Mouse (Mus musculus) hindbrain, embryonic 12.5 days (tissue): ENCODE data around the gene Neurog3. TPM values are rescaled to one million over a fixed set of nuclear protein-coding genes. Genes with fewer than 3 reads are reported as not detected.

Experiments
- ATAC-seq: fragments of 200-750 bp; cut with Nextera tagmentation; 2 replicates; pipeline ENCODE4 v1.8.0; 2017; ENCODE audit warnings: moderate TSS enrichment; ENCODE audit not compliant: low FRiP score
- H3K27ac ChIP-seq: fragments of 300-500 bp; sonication (generic); 2 replicates; pipeline ENCODE4 v1.5.1; 2016; ENCODE audit warnings: mild to moderate bottlenecking
- H3K27me3 ChIP-seq: fragments of 300-500 bp; sonication (generic); 2 replicates; pipeline ENCODE4 v1.6.1; 2016; ENCODE audit warnings: mild to moderate bottlenecking
- H3K36me3 ChIP-seq: fragments of 300-500 bp; sonication (generic); 2 replicates; pipeline ENCODE4 v1.6.1; 2016; ENCODE audit warnings: mild to moderate bottlenecking
- H3K4me1 ChIP-seq: fragments of 300-500 bp; sonication (generic); 2 replicates; pipeline ENCODE4 v1.6.1; 2016
- H3K4me2 ChIP-seq: fragments of 300-500 bp; sonication (generic); replicated peaks from 2 replicates; pipeline ENCODE4 v1.6.1; 2016; ENCODE audit warnings: mild to moderate bottlenecking
- H3K4me3 ChIP-seq: fragments of 300-500 bp; sonication (generic); 2 replicates; pipeline ENCODE4 v1.5.1; 2016; ENCODE audit warnings: mild to moderate bottlenecking
- H3K9ac ChIP-seq: fragments of 300-500 bp; sonication (generic); 2 replicates; pipeline ENCODE4 v1.6.1; 2016; ENCODE audit warnings: mild to moderate bottlenecking, moderate library complexity
- H3K9me3 ChIP-seq: fragments of 300-500 bp; sonication (generic); replicated peaks from 2 replicates; pipeline ENCODE4 v1.6.1; 2016; ENCODE audit warnings: mild to moderate bottlenecking
- WGBS: fragments of 180-500 bp; shearing (Covaris S2); methylation state at CpG from one replicate; pipeline ENCODE4 v1.1.7; 2016; 5-methylcytosine and 5-hydroxymethylcytosine counted together
- polyA plus RNA-seq: library from polyadenylated mRNA; unstranded; fragments of >200 nt; fragmentation: Nextera tagmentation; extraction: Ambion mirVana; gene quantifications from 2 replicates; pipeline ENCODE4 v1.2.1, GENCODE M21; 2016

Neurog3 gene
- polyA plus RNA-seq, 1 experiment from 2014 or later, result 0.83 TPM

DNA sequence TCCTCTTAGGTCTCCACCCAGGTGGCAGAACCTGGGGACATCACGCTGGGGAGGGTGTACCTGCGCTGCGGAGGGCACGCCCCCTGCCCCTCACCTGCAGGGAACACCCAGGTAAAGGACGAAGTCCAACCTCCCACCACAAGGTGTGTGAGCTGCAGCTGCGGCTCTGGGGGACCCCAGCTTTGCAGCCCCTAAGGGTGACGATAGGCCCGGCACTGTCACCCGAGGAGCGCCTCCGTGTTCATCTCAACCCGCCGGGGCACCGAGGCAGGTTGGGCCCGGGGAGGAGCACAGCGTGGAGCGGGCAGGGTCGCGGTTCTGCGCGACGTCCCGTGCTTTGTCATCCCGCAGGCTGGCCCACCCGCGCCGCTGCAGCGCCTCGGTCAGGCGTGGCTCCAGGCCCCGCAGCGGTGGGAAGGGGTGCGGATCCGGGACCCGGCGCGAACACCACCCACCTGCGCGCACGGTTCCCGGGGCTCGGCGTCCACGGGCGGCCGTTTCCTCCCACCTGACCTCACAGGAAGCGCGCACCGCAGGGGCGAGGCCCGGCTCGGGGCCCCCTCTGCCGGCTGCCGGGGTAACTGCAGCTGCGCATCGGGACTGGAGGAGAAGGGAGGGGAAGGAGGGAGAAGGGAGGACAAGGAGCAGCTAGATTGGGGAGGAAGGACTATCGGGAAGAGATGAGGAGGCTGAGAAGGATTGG lies 22.2 kb upstream of the Neurog3 start:
- no peaks in the 10 kb centered on the region for H3K9me3 ChIP-seq
- no peak overlapping the region for H3K27ac ChIP-seq
- peaks cover 56% of the 10 kb centered on the region for H3K27me3 ChIP-seq
- WGBS, result under 1% methylated on average over 57 of the region's 57 CpGs
- H3K4me2 ChIP-seq, result peak overlapping the region; percentile 71
- H3K4me1 ChIP-seq, result peaks cover 17% of the 10 kb centered on the region
- H3K36me3 ChIP-seq, result no peaks in the 10 kb centered on the region
- peak overlapping the region; percentile 81 for H3K9ac ChIP-seq
- peak; percentile 71 for ATAC-seq
- H3K4me3 ChIP-seq, result peak overlapping the region; percentile 64

DNA sequence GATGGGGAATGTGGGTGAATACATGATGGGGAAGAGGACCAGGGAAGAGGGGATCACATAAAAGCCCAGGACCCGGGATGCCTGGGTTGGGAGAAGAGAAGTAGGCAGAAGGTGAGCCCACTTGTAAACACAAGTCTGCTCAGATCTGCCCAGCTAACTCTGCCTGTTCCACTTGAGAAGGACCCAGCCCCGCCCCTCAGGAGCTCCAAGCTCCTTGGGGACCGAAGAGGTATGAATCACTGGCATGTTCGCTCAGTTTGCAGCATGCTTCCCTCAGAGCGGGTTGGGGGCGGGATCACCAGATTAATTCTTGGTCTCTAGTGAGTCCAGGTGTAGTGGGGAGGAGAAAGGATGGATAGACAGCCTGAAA lies 21.7 kb upstream of the Neurog3 start:
- 42% methylated on average over 6 of the region's 6 CpGs for WGBS
- peak; percentile 26; the same call in 1 of the 2 replicates for ATAC-seq
- no peak overlapping the region for H3K27ac ChIP-seq
- H3K4me3 ChIP-seq, result peak overlapping the region; percentile 64
- no peaks in the 10 kb centered on the region for H3K36me3 ChIP-seq
- H3K4me1 ChIP-seq, result peaks cover 17% of the 10 kb centered on the region
- H3K9me3 ChIP-seq, result no peaks in the 10 kb centered on the region
- peaks cover 61% of the 10 kb centered on the region for H3K27me3 ChIP-seq
- peak overlapping the region; percentile 81 for H3K9ac ChIP-seq
- peak overlapping the region; percentile 71 for H3K4me2 ChIP-seq

DNA sequence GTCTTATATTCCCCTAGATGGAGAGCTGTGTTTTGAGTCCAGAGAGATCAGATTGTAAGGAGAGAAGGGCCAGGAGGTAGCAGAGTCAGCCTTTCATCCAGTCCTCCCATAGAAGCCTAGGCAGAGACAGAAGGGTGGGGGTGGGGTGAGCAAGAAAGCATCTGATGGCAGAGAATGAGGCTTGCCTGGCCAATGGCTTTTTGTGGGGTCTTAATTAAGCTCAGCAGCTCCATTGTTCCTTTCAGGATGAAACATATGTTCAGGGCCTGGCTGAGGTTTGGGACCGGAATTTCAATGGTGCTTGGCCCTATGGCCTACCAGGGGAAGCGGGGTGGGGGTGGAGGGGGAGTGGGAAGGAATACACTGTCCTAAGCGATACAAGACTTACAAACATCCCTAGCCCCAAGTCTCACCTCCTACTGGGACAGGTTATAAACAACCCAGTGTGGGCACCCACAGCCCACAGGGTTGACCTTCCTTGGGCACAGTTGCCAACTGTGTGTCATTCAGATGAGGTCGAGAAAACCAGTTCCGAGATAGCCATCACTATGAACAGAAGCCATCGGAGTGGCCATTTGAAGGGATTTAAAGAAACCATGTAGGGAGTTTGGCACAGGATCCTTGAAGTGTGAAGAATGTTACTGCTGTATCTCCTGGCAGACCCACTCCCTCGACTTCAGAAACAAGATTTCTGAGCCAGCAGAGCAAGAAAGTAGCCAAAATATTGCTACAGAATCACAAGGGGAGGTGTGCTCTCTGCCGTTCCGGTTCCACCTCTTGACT lies 18.8 kb upstream of the Neurog3 start:
- ATAC-seq, result peak; percentile 47; the same call in 1 of the 2 replicates
- H3K4me1 ChIP-seq, result peaks cover 17% of the 10 kb centered on the region
- no peaks in the 10 kb centered on the region for H3K36me3 ChIP-seq
- H3K27ac ChIP-seq, result peak overlapping the region; percentile 24; the same call in 1 of the 2 replicates
- no peaks in the 10 kb centered on the region for H3K9me3 ChIP-seq
- H3K4me2 ChIP-seq, result no peak overlapping the region
- no peak overlapping the region for H3K4me3 ChIP-seq
- no peak overlapping the region for H3K9ac ChIP-seq
- H3K27me3 ChIP-seq, result peaks cover 40% of the 10 kb centered on the region
- 64% methylated on average over 9 of the region's 9 CpGs for WGBS

DNA sequence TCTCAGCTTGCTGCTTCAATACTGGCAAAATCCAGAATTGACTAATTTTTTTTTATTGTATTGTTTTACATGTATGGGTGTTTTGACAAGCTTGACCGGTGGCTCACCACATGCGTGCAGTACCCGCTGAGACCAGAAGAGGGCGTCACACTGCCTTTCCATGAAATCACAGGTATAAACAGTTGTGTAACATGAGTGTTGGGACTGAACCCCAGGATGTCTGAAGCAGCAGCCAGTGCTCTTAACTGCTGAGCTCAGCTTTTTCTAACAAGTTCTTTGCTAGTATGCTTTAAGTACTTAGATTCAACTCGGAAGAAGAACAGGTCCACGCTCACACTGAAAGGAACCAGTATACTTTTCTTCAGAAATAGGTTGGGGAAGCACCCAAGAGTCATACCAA lies 5.8 kb upstream of the Neurog3 start:
- H3K4me3 ChIP-seq, result no peak overlapping the region
- no peaks in the 10 kb centered on the region for H3K36me3 ChIP-seq
- ATAC-seq, result no peak
- WGBS, result 40% methylated on average over 6 of the region's 6 CpGs
- no peak overlapping the region for H3K4me2 ChIP-seq
- H3K27me3 ChIP-seq, result peaks cover 71% of the 10 kb centered on the region
- no peak overlapping the region for H3K9ac ChIP-seq
- H3K4me1 ChIP-seq, result peaks cover 9% of the 10 kb centered on the region; the same call in 1 of the 2 replicates
- no peak overlapping the region for H3K27ac ChIP-seq
- no peaks in the 10 kb centered on the region for H3K9me3 ChIP-seq

DNA sequence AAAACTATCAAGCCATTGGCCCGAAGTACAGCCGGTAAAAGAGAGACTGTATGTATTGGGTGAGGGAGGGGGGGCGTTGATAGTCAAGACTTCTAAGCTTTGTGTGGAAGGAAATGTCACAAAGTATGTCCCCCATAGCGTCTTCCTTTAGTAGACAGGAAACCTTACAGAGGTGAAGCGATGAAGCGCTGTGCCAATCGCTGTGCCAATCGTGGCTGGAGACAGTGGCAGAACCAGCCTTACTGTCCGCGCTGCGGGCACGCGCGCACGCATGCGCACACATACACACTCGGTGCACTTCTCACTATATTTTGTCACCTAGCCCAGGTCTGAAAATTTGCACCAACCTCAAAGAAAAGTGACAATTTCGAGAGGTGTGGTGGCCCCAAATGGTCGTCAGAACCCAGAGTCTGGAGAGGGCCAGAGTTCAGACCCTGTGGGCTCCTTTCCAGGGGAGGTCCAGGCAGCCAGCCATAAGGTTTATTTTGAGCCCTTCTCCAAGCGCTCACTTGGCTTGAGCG lies 5.1 kb upstream of the Neurog3 start:
- peaks cover 77% of the 10 kb centered on the region for H3K27me3 ChIP-seq
- no peaks in the 10 kb centered on the region for H3K9me3 ChIP-seq
- H3K27ac ChIP-seq, result no peak overlapping the region
- peaks cover 11% of the 10 kb centered on the region for H3K4me1 ChIP-seq
- 35% methylated on average over 21 of the region's 21 CpGs for WGBS
- no peak overlapping the region for H3K9ac ChIP-seq
- no peak overlapping the region for H3K4me2 ChIP-seq
- no peaks in the 10 kb centered on the region for H3K36me3 ChIP-seq
- no peak overlapping the region for H3K4me3 ChIP-seq
- ATAC-seq, result no peak

DNA sequence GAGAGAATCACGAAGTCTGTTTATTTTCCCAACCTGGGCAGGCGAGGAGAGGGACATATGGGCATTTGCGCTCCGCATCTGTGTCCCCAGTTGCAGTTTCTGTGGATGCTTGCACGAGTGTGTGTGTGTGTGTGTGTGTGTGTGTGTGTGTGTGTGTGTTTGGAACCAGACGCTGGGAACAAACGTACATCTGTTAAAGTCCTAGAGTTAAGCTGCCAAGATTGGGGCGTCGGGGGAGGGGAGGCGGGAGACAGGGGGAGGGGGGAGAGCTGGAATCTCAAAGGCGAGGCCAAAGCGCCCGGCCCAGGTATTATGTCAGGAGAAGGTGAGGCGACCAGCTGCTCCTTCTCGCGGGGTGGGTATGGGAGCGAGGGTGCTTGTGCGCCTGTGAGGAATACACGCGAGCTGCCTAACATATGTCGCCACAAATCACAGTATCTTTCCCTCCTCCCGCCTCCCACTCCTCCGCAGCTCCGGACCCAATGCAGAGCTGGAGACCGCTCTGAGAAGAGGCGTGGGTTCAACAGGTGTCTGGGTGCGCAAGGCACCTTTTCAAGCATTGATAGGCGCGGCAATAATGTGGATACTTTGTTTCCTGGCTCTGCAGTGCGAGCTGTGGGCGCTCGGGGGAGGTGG lies 4.5 kb upstream of the Neurog3 start:
- H3K4me3 ChIP-seq, result no peak overlapping the region
- no peaks in the 10 kb centered on the region for H3K9me3 ChIP-seq
- H3K27me3 ChIP-seq, result peaks cover 84% of the 10 kb centered on the region
- H3K9ac ChIP-seq, result no peak overlapping the region
- H3K4me2 ChIP-seq, result no peak overlapping the region
- no peaks in the 10 kb centered on the region for H3K36me3 ChIP-seq
- H3K4me1 ChIP-seq, result peaks cover 17% of the 10 kb centered on the region
- WGBS, result 1% methylated on average over 29 of the region's 32 CpGs
- H3K27ac ChIP-seq, result no peak overlapping the region
- ATAC-seq, result no peak

DNA sequence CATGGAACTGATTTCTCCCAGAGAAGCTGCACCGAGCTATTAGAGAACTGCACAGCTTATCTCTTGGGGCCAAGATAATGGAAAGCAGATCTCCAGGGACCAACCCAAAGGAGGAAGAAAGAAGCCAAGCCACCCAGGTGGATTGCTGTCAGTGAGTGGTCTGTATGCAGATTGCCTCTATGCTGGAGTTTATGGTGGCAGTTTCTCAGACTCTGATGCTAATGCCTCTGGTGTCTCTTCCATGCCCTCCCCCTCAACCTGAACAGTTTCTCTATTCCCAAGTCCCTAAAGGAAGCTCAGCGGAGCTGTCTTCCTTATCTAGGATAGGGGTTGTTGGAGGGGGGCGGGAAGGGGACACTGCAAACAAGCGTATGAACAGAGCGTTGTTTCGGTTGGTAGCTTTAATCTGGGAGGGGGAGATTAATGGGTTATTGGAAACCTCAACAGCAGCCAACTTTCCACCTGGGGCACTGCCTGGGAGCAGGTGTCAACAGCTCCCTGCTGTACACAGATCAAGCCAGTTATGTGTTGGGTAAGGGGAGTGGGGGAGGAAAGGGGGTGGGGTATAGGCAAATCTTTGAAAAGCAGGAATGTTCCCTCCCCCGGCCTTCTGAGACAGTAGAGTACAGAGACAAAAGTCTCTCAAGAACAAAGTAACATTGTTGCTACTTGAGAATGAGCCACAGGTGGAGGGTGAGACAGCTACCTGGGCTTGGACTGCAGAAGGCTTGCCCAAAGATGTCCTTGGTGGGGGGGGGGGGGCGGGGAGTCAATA lies 3.0 kb downstream of the Neurog3 start:
- Histone ChIP-seq H3K4me3 (no peak overlapping the region), H3K27me3 (peaks cover 93% of the 10 kb centered on the region), H3K9me3 (no peaks in the 10 kb centered on the region), H3K4me1 (peaks cover 26% of the 10 kb centered on the region), H3K36me3 (no peaks in the 10 kb centered on the region), H3K9ac (no peak overlapping the region), H3K4me2 (no peak overlapping the region), H3K27ac (no peak overlapping the region)
- 8% methylated on average over 7 of the region's 8 CpGs for WGBS
- ATAC-seq, result no peak

DNA sequence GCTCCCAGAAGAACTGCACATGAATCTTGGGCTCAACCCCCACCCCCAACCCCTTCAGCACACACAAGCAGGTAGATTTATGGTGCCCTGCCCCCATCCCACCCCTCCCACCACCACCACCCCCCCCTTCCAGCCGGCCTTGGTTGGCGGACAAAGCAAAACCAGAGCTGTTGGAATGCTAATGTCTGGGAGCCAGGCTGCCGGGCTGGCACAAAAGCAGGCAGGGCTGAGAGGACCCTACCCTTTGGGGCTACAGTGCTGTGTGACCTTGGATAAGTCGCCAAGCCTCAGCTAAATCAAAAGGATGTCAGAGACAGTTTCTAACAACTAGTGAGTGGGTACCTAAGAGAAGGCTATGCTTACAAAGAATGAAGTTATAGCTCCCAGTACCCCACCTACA lies 4.3 kb downstream of the Neurog3 start:
- Histone ChIP-seq H3K36me3 (no peaks in the 10 kb centered on the region), H3K27ac (no peak overlapping the region), H3K4me2 (no peak overlapping the region), H3K9ac (no peak overlapping the region), H3K4me1 (peaks cover 26% of the 10 kb centered on the region), H3K4me3 (no peak overlapping the region), H3K27me3 (peaks cover 88% of the 10 kb centered on the region), H3K9me3 (no peaks in the 10 kb centered on the region)
- ATAC-seq, result no peak
- 12% methylated on average over 4 of the region's 4 CpGs for WGBS

DNA sequence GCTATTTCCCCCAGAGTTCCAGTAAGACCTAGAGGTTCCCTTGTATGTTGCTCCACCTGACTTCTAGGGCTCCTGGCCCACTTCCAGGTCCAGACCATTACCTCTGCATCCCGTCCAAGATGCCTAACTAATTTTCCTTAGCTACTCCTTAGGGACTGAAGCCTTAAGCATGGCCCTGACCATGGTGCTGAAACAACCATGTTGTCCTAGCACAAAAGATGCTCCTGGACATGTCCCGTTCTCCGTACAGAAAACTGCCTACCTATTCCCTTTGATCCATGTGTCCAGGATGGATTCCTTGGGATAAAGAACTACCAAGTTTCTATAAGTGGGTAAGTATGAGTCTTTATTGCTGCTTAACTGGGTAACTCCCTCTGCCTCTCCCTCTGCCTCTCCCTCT lies 5.2 kb downstream of the Neurog3 start:
- H3K27ac ChIP-seq, result no peak overlapping the region
- peaks cover 22% of the 10 kb centered on the region for H3K4me1 ChIP-seq
- no peak overlapping the region for H3K9ac ChIP-seq
- peaks cover 79% of the 10 kb centered on the region for H3K27me3 ChIP-seq
- no peak overlapping the region for H3K4me2 ChIP-seq
- WGBS, result 23% methylated on average over 3 of the region's 3 CpGs
- no peak for ATAC-seq
- H3K4me3 ChIP-seq, result no peak overlapping the region
- H3K36me3 ChIP-seq, result no peaks in the 10 kb centered on the region
- H3K9me3 ChIP-seq, result no peaks in the 10 kb centered on the region

DNA sequence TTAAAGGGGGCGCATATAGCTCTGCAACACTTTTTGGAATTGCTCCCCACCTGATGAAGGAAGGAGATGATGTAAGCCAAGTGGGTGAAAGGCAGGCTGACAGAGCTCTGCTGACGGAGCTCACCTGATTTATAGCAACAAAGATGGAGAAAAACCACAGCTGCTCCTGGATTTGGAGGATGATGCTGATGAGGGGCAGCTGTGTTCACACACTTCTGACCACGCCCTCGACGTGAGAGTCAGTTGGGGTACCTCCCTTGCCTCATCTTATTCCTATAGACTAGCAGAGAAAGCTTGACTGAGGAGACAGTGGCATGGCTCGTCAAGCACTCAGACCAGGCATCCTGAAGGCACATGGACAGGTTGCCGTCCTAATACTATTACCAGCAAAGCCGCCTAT lies 10.9 kb downstream of the Neurog3 start, which contains the start of gene Fam241b:
Gene Fam241b (minus strand): TSS at position 101 of the 400 bp plus-strand sequence.
- no peaks in the 10 kb centered on the region for H3K9me3 ChIP-seq
- no peak for ATAC-seq
- no peak within 1 kb of the TSS for H3K27ac ChIP-seq
- peaks cover 8% of the 10 kb centered on the region; the same call in 1 of the 2 replicates for H3K4me1 ChIP-seq
- H3K4me3 ChIP-seq, result no peak within 1 kb of the TSS
- no peaks in the 10 kb centered on the region for H3K36me3 ChIP-seq
- no peak within 1 kb of the TSS for H3K9ac ChIP-seq
- 72% methylated on average over 8 of the region's 8 CpGs for WGBS
- no peak within 1 kb of the TSS for H3K4me2 ChIP-seq
- peaks cover 69% of the 10 kb centered on the region for H3K27me3 ChIP-seq

DNA sequence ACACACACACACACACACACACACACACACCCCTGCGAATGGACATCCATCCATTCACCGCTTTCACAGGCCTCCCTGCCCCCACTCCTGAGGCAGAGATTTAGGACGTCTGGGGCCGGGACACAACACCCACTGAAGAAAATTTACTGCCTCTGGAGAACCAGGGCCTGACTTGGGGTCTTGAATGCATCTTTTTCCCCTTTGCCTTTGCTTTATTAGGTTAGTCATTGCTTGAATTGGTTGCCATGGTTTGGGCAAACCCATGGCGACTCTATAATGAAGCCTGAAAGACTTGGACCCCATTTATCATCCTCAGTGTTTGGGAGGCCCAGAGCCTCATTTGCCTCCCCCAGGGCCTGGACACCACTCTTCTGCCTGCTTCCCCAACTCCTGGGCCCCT lies 13.1 kb downstream of the Neurog3 start:
- WGBS, result 38% methylated on average over 5 of the region's 5 CpGs
- Histone ChIP-seq H3K4me1 (peaks cover 16% of the 10 kb centered on the region), H3K9me3 (no peaks in the 10 kb centered on the region), H3K27ac (no peak overlapping the region), H3K9ac (no peak overlapping the region), H3K4me2 (no peak overlapping the region), H3K27me3 (peaks cover 76% of the 10 kb centered on the region), H3K36me3 (no peaks in the 10 kb centered on the region), H3K4me3 (no peak overlapping the region)
- ATAC-seq, result peak; percentile 54; the same call in 1 of the 2 replicates
